Mouse (Mus musculus): ENCODE measurements around the gene Hand1. TPM values are rescaled to one million over a fixed set of nuclear protein-coding genes. Genes with fewer than 3 reads are reported as not detected.
"Not testable (repeated sequence)": the region's sequence is repeated elsewhere in the genome, so short reads cannot be mapped to it uniquely, and the experiment has no call there.

Gene Hand1
- polyA plus RNA-seq, 1 experiment from 2014 or later, result not detected

GRCm38 (mm10) chr11:57831281-57831781 lies 1.3 kb downstream of the Hand1 start:
- no peak overlapping the region for H3K4me3 ChIP-seq
- peaks cover 11% of the 10 kb centered on the region for H3K4me1 ChIP-seq (replicated peaks)
- 2% methylated on average over 31 of the region's 31 CpGs for WGBS
- no peaks in the 10 kb centered on the region for H3K36me3 ChIP-seq
- H3K27me3 ChIP-seq, result peaks cover 89% of the 10 kb centered on the region
- no peak overlapping the region for H3K4me2 ChIP-seq
- no peak overlapping the region for H3K27ac ChIP-seq (replicated peaks)
- H3K9ac ChIP-seq, result no peak overlapping the region
- no peak for ATAC-seq (ENCODE audit: low FRiP score, low read depth)
- no peaks in the 10 kb centered on the region for H3K9me3 ChIP-seq

DNA sequence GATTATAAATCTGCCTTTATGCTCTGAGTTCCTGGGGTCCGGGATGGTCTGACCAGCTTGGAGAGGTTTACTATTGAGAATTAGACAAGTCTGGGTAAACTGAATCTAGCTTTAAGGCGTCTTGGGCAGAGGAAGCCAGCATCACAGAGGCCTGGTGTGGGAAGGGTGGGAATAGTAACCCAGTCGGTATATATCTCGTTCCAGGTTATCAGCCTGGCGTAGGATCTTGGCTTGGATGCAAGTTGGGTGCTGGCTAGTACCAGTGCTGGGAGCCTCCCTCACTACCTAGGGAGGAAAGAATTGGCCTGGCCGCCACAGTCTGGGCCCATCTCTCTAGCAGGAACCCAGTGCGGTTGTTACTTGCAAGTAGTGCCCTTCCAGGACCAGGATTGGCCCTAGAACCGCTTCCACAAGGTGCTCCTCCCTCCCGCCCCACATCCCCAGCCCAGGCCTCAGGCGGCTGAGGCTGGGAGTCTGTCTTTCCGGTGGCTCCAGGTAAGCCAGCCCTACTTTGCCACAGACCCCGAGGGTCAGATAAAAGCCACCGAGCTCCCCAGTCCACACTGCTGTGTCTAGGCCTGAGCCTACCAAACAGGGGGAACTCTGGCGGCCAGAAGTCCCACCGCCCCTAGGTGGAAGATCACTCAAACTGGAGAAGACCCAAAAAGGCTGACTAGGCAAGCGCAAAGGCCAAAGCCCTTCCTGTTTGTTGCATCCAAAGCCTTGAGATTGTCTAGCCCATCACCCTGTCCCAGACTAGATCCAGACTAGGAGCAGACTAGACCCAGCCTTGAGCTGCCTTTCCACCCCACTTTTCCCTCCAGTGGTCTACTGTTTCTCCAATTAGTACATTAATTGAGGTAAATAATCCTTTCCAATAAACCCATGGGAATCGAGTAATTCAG lies 2.5 kb downstream of the Hand1 start:
- 14% methylated on average over 17 of the region's 17 CpGs for WGBS
- no peak overlapping the region for H3K9ac ChIP-seq
- H3K27ac ChIP-seq (replicated peaks), result no peak overlapping the region
- H3K4me1 ChIP-seq (replicated peaks), result peaks cover 11% of the 10 kb centered on the region
- no peak overlapping the region for H3K4me3 ChIP-seq
- H3K9me3 ChIP-seq, result no peaks in the 10 kb centered on the region
- H3K4me2 ChIP-seq, result no peak overlapping the region
- peaks cover 88% of the 10 kb centered on the region for H3K27me3 ChIP-seq
- ATAC-seq (ENCODE audit: low FRiP score, low read depth), result no peak
- no peaks in the 10 kb centered on the region for H3K36me3 ChIP-seq

DNA sequence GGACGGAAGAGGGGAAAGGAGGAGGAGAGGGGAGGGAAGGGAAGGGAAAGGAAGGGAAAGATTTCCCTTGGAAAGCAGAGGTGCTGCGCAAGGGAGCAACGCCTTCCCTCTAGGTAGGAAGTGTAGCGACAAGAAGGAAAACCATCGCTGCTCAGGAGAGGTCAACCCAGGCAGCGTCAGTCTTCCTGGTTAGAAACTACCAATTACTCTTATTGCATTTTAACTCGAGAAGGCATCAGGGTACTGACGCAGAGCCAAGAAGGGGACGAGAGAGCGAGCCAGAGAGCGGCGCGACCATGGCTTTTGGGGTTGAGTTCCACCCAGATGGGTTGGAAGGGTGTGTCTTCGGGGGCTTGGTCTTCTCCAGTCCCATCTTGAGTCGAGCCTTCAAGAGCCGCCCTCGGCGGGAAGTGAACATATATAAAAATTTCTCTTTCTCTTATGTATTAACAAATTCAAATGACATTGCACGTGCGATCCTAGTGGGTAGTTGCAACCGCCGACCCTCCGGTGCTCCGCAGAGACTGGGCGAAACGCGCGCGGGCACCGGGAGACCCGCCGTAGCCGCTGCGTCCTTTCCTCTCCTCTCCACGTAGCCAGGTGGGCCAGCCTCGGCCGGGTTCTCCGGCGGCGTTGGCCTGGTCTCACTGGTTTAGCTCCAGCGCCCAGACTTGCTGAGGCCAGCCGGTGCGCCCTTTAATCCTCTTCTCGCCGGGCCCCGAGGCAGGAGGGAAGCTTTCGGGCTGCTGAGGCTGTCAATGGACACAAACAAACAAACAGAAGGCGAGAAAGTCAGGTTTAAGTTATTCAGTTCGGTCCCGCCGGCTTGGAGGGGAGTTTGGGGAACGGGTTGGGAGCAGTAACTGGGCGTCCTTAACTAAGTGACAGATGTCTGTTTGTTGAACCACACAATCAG lies 3.4 kb downstream of the Hand1 start:
- no peak for ATAC-seq (ENCODE audit: low FRiP score, low read depth)
- Histone ChIP-seq H3K36me3 (no peaks in the 10 kb centered on the region), H3K9ac (no peak overlapping the region), H3K4me1 (replicated peaks) (peaks cover 11% of the 10 kb centered on the region), H3K27ac (replicated peaks) (no peak overlapping the region), H3K4me3 (no peak overlapping the region), H3K9me3 (no peaks in the 10 kb centered on the region), H3K4me2 (no peak overlapping the region), H3K27me3 (peaks cover 86% of the 10 kb centered on the region)
- 2% methylated on average over 53 of the region's 53 CpGs for WGBS

DNA sequence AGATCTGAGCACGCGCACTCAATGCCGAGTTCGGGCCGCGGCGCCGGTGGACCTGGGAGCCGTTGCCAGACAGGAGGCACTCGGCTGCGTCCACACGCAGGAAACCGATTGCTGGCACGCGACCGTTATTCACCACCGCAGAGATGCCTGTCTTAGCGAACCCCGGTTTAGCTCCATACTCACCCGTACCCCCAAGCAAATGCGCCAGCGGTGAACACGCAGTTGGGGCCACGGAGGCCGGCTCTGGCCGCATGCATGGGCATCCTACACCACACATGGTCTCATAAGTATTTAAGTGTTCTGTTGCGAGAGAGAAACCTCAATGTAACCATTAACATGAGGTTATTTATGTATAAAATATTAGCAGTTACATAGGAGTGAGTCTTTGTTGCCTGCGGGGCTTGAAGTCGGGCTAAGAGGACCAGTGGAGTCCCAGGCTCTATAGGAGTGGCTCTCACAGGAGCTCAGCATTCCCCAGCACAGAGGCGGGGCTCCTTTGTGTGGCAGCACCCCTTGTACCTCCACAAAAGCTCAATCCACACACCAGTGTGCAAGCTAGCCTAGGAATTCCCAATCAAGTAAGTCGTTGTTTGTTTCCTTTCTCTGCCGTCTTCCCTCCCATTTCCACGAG lies 4.6 kb downstream of the Hand1 start:
- WGBS, result under 1% methylated on average over 33 of the region's 33 CpGs
- ATAC-seq (ENCODE audit: low FRiP score, low read depth), result no peak
- H3K27ac ChIP-seq (replicated peaks), result no peak overlapping the region
- H3K9ac ChIP-seq, result no peak overlapping the region
- peak overlapping the region; percentile 17 for H3K4me3 ChIP-seq
- H3K27me3 ChIP-seq, result peaks cover 83% of the 10 kb centered on the region
- peak overlapping the region; percentile 48 for H3K4me2 ChIP-seq
- no peaks in the 10 kb centered on the region for H3K9me3 ChIP-seq
- peaks cover 11% of the 10 kb centered on the region for H3K4me1 ChIP-seq (replicated peaks)
- no peaks in the 10 kb centered on the region for H3K36me3 ChIP-seq

- Histone ChIP-seq H3K27me3 (peaks cover 75% of the 10 kb centered on the region), H3K4me3 (peak overlapping the region; percentile 17), H3K4me2 (peak overlapping the region; percentile 48), H3K9me3 (no peaks in the 10 kb centered on the region), H3K4me1 (replicated peaks) (peaks cover 11% of the 10 kb centered on the region), H3K9ac (no peak overlapping the region), H3K27ac (replicated peaks) (no peak overlapping the region), H3K36me3 (no peaks in the 10 kb centered on the region)
- no peak for ATAC-seq (ENCODE audit: low FRiP score, low read depth)
- WGBS, result under 1% methylated on average over 41 of the region's 41 CpGs
These were observed 5.3 kb downstream of the Hand1 start for GRCm38 (mm10) chr11:57827048-57827914.

DNA sequence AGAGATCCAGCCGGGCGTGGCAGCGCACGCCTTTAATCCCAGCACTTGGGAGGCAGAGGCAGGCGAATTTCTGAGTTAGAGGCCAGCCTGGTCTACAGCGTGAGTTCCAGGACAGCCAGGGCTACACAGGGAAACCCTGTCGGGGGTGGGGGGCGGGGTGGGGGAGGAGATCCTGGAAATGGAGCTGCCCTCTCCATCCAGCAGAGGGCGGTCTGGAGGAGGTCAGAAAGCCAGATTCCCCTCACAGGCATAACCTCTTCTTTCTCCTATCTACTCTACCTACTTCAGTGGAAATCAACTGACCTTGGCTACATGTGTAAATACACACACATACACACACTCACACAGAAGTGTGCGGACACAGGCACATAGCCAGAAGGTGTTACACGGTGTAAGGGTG lies 7.4 kb downstream of the Hand1 start:
- WGBS, result 32% methylated on average over 11 of the region's 11 CpGs
- ATAC-seq (ENCODE audit: low FRiP score, low read depth), result not testable (repeated sequence)

DNA sequence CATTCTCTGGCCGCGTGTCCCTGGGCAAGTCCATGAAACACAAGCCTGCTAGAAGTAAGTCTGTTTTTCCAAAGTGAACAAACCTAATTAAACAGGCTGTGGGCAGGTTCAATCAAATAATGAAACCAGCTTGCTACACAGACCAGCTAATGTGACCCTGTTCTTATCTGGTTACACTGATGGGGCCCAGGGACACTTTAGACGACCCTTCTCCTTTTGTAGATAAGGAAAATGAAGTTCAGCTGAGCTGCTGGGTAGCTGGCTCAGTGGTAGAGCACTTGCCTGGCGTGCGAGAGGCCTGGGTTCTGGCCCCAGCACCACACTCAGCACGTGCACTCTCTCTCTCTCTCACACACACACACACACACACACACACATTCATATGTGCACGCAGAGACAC lies 8.9 kb downstream of the Hand1 start:
- H3K4me2 ChIP-seq, result no peak overlapping the region
- no peak for ATAC-seq (ENCODE audit: low FRiP score, low read depth)
- H3K4me1 ChIP-seq (replicated peaks), result peaks cover 8% of the 10 kb centered on the region
- peaks cover 48% of the 10 kb centered on the region for H3K27me3 ChIP-seq
- WGBS, result 79% methylated on average over 7 of the region's 7 CpGs
- H3K9me3 ChIP-seq, result no peaks in the 10 kb centered on the region
- no peak overlapping the region for H3K9ac ChIP-seq
- no peak overlapping the region for H3K27ac ChIP-seq (replicated peaks)
- no peaks in the 10 kb centered on the region for H3K36me3 ChIP-seq
- no peak overlapping the region for H3K4me3 ChIP-seq

More for the DNA sequence above, 7.4 kb downstream of the Hand1 start:
- H3K27ac ChIP-seq (replicated peaks); H3K4me2 ChIP-seq; H3K36me3 ChIP-seq; H3K4me3 ChIP-seq; H3K9me3 ChIP-seq; H3K4me1 ChIP-seq (replicated peaks); H3K9ac ChIP-seq: not testable (repeated sequence)
- peaks cover 60% of the 10 kb centered on the region for H3K27me3 ChIP-seq

GRCm38 (mm10) chr11:57823159-57823558 lies 9.5 kb downstream of the Hand1 start:
- not testable (repeated sequence) for H3K9ac ChIP-seq; ATAC-seq (ENCODE audit: low FRiP score, low read depth); H3K9me3 ChIP-seq; H3K4me1 ChIP-seq (replicated peaks); H3K4me3 ChIP-seq; H3K4me2 ChIP-seq; H3K36me3 ChIP-seq; H3K27ac ChIP-seq (replicated peaks)
- 95% methylated on average over 2 of the region's 2 CpGs for WGBS
- peaks cover 42% of the 10 kb centered on the region for H3K27me3 ChIP-seq

- peak; percentile 42; the same call in 1 of the 2 replicates for ATAC-seq (ENCODE audit: low FRiP score, low read depth)
These were observed 12.5 kb downstream of the Hand1 start for GRCm38 (mm10) chr11:57819999-57820581.

DNA sequence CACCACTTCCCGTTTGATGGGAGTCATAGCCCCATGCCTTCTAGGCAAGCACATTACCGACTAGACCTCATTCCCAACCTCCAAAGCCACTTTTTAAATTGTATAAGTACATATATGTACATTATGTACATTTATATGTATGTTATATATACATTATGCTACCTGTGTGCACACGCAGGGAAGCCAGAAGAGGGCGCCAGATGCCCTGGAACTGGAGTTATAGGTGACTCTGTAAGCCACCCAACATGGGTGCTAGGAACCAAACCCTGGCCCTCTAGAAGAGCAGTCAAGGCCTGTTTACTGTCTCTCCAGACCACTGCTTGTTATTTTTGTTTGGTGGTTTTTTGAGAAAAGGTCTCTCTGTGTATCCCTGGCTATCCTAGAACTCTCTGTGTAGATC lies 14.4 kb downstream of the Hand1 start:
- WGBS, result 88% methylated on average over 4 of the region's 4 CpGs
- no peak for ATAC-seq (ENCODE audit: low FRiP score, low read depth)
- H3K36me3 ChIP-seq, result no peaks in the 10 kb centered on the region

More at GRCm38 (mm10) chr11:57819999-57820581, 12.5 kb downstream of the Hand1 start:
- Histone ChIP-seq H3K4me1 (replicated peaks) (no peaks in the 10 kb centered on the region), H3K9me3 (no peaks in the 10 kb centered on the region), H3K36me3 (no peaks in the 10 kb centered on the region), H3K9ac (no peak overlapping the region), H3K4me2 (no peak overlapping the region), H3K27me3 (peaks cover 14% of the 10 kb centered on the region), H3K4me3 (no peak overlapping the region), H3K27ac (replicated peaks) (no peak overlapping the region)
- 33% methylated on average over 9 of the region's 9 CpGs for WGBS

More for the DNA sequence above, 14.4 kb downstream of the Hand1 start:
- Histone ChIP-seq H3K9ac (no peak overlapping the region), H3K4me3 (no peak overlapping the region), H3K4me1 (replicated peaks) (no peaks in the 10 kb centered on the region), H3K27ac (replicated peaks) (no peak overlapping the region), H3K9me3 (no peaks in the 10 kb centered on the region), H3K4me2 (no peak overlapping the region), H3K27me3 (no peaks in the 10 kb centered on the region)

All from hindbrain, embryonic 15.5 days (tissue).